Comparison of ENCODE assay signal across 7 mouse cellular contexts in the genomic region with DNA sequence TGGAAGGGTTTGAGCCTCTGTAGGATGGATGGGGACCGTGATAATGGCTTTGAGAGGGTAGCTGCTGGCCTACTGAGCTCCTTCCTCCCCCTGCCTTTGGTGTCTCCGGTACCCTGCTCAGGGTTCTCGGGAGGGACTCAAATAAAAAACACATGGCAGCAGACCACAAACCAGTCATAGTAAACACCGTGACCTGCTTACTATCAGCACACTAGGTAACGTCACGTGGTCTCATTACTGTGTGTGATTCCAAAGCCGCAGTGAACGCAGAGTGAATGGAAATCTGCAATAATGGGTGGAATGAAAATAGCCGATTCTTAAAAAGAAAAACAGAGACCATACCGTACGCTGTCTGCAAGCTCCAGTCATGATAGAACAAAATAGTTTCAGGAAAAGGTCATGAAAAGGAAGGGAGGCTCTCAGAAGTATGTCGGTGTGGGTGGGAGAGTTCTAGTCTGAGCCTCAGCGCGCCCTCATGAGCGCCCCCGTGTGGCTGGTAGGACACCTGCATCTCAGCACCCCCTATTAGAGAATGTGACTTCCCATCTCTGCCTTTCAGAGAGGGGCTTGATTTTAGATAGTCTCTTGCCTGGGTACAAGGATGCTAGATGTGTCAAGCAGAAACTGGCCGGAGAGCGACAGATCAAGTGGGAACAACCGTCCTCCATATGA.
DNase-seq lines count a peak whose midpoint lies in the region; ATAC-seq and TF ChIP-seq lines count a peak whose summit lies in the region.

No protein-coding gene starts in this region.

- peaks cover 6% of the 10 kb centered on the region; the same call in 1 of the 2 replicates for H3K4me1 ChIP-seq in heart, embryonic 12.5 days (replicated peaks)
- H3K4me1 ChIP-seq in lung, postnatal 0 days (ENCODE audit: insufficient read depth, low read depth, low read length) = no peaks in the 10 kb centered on the region

- WGBS in heart, embryonic 12.5 days = 37% methylated on average over 19 of the region's 19 CpGs
- WGBS in lung, postnatal 0 days = 44% methylated on average over 19 of the region's 19 CpGs

- peak; percentile 28 for ATAC-seq in Patski
- ATAC-seq in heart, embryonic 12.5 days (ENCODE audit: insufficient number of reproducible peaks, low FRiP score) = peak; percentile 44; the same call in 1 of the 2 replicates
- ATAC-seq in lung, postnatal 0 days = peak; percentile 59; the same call in 1 of the 2 replicates

- in situ Hi-C loops in Patski (cut with MboI; ENCODE audit: low pct_unique_long_range_greater_than_20kb) = loop anchor here (5.0 kb wide), 1 partner anchor 295 kb away; no protein-coding TSS in a partner anchor

- H3K4me3 ChIP-seq in heart, embryonic 12.5 days = no peak overlapping the region
- no peak overlapping the region for H3K4me3 ChIP-seq in lung, postnatal 0 days (ENCODE audit: low read depth, low read length)

- no peak overlapping the region for H3K4me2 ChIP-seq in heart, embryonic 12.5 days
- no peak overlapping the region for H3K4me2 ChIP-seq in lung, postnatal 0 days (replicated peaks; ENCODE audit: low read depth, low read length)

- TF ChIP-seq CTCF in Patski (IDR thresholded peaks at IDR 0.05) = no peak
- TF ChIP-seq CTCF in lung, postnatal 0 days (IDR thresholded peaks at IDR 0.05) = peak; percentile 96

- peaks cover 37% of the 10 kb centered on the region for H3K36me3 ChIP-seq in heart, embryonic 12.5 days
- no peaks in the 10 kb centered on the region for H3K36me3 ChIP-seq in lung, postnatal 0 days (ENCODE audit: insufficient read depth, low read length)

- no peak overlapping the region for H3K9ac ChIP-seq in heart, embryonic 12.5 days
- H3K9ac ChIP-seq in lung, postnatal 0 days (replicated peaks; ENCODE audit: low read depth) = no peak overlapping the region

- no peak for TF ChIP-seq EP300 in lung, postnatal 0 days (IDR thresholded peaks at IDR 0.05)

- H3K27me3 ChIP-seq in Patski = no peaks in the 10 kb centered on the region
- 0 out of 2 replicates have a peak, but pooled peaks cover 3% of the 10 kb centered on the region for H3K27me3 ChIP-seq in heart, embryonic 12.5 days (replicated peaks)
- H3K27me3 ChIP-seq in lung, postnatal 0 days (replicated peaks; ENCODE audit: insufficient read depth, low read length) = no peaks in the 10 kb centered on the region

- H3K27ac ChIP-seq in heart, embryonic 12.5 days (ENCODE audit: poor library complexity, severe bottlenecking) = no peak overlapping the region
- H3K27ac ChIP-seq in lung, postnatal 0 days (ENCODE audit: low read length) = no peak overlapping the region

- POLR2A ChIA-PET in Patski (lab: Charles Lee) = interaction anchor here (0.9 to 1.1 kb wide), 2 partner anchors 110 to 240 kb away, joined by 3 read pairs; no protein-coding TSS in a partner anchor

- no peaks in the 10 kb centered on the region for H3K9me3 ChIP-seq in heart, embryonic 12.5 days (replicated peaks)
- H3K9me3 ChIP-seq in lung, postnatal 0 days (ENCODE audit: low read length) = no peaks in the 10 kb centered on the region

- CTCF ChIA-PET in Patski (lab: Charles Lee) = interaction anchor here (0.6 to 6.9 kb wide), 14 partner anchors 15 to 295 kb away, joined by 3 to 62 read pairs (median 3); no protein-coding TSS in a partner anchor

- peak; percentile 51 to 65 for DNase-seq in CD8-positive naive resting alpha-beta T cell, adult 2 months (ENCODE audit: low read depth in 2 of 2, low spot score in 2 of 2)
- no peak for DNase-seq in Patski (ENCODE audit: low read depth, low spot score)
- peak; percentile 76 for DNase-seq in embryo, embryonic 10 days (ENCODE audit: low spot score)
- peak; percentile 64 for DNase-seq in kidney, postnatal 14 days
- peak; percentile 81 for DNase-seq in lung, postnatal 0 days (ENCODE audit: low spot score)
- DNase-seq in retina, postnatal 7 days (ENCODE audit: low read depth, low spot score) = peak; percentile 37
